Mouse (Mus musculus) limb, embryonic 12.5 days (tissue): ENCODE data around the gene Invs. TPM values are rescaled to one million over a fixed set of nuclear protein-coding genes. Genes with fewer than 3 reads are reported as not detected.

Experiments used
- ATAC-seq: fragments of 200-750 bp; cut with Nextera tagmentation; 2 replicates; pipeline ENCODE4 v1.8.0; 2017; ENCODE audit warnings: low read depth, moderate TSS enrichment; ENCODE audit not compliant: insufficient number of reproducible peaks, insufficient read depth, low FRiP score, low TSS enrichment
- H3K27ac ChIP-seq: fragments of 300-500 bp; sonication (generic); 2 replicates; pipeline ENCODE4 v1.5.1; 2016; ENCODE audit warnings: mild to moderate bottlenecking, moderate library complexity
- H3K27me3 ChIP-seq: fragments of 300-500 bp; sonication (generic); 2 replicates; pipeline ENCODE4 v1.6.1; 2016; ENCODE audit warnings: mild to moderate bottlenecking, moderate library complexity
- H3K36me3 ChIP-seq: fragments of 300-500 bp; sonication (generic); 2 replicates; pipeline ENCODE4 v1.6.1; 2016; ENCODE audit warnings: mild to moderate bottlenecking, moderate library complexity
- H3K4me1 ChIP-seq: fragments of 300-500 bp; sonication (generic); replicated peaks from 2 replicates; pipeline ENCODE4 v1.6.1; 2016
- H3K4me2 ChIP-seq: fragments of 300-500 bp; sonication (generic); 2 replicates; pipeline ENCODE4 v1.6.1; 2016; ENCODE audit warnings: mild to moderate bottlenecking, moderate library complexity
- H3K4me3 ChIP-seq: fragments of 300-500 bp; sonication (generic); replicated peaks from 2 replicates; pipeline ENCODE4 v1.5.1; 2016; ENCODE audit warnings: mild to moderate bottlenecking
- H3K9ac ChIP-seq: fragments of 300-500 bp; sonication (generic); replicated peaks from 2 replicates; pipeline ENCODE4 v1.6.1; 2016; ENCODE audit warnings: mild to moderate bottlenecking, moderate library complexity
- H3K9me3 ChIP-seq: fragments of 300-500 bp; sonication (generic); 2 replicates; pipeline ENCODE4 v1.6.1; 2016; ENCODE audit warnings: mild to moderate bottlenecking, moderate library complexity
- WGBS: fragments of 180-500 bp; shearing (Covaris S2); methylation state at CpG from one replicate; pipeline ENCODE4 v1.1.7; 2016; 5-methylcytosine and 5-hydroxymethylcytosine counted together
- polyA plus RNA-seq: library from polyadenylated mRNA; unstranded; fragments of >200 nt; fragmentation: Nextera tagmentation; extraction: Ambion mirVana; gene quantifications from 2 replicates; pipeline ENCODE4 v1.2.1, GENCODE M21; 2016

Invs gene
- polyA plus RNA-seq, 1 experiment from 2014 or later = 12.6 TPM

- no peak overlapping the region for H3K27ac ChIP-seq
- H3K9ac ChIP-seq = no peak overlapping the region
- H3K9me3 ChIP-seq = no peaks in the 10 kb centered on the region
- no peaks in the 10 kb centered on the region for H3K27me3 ChIP-seq
- H3K36me3 ChIP-seq = no peaks in the 10 kb centered on the region
- ATAC-seq = peak; percentile 68; the same call in 1 of the 2 replicates
- peak overlapping the region; percentile 26; the same call in 1 of the 2 replicates for H3K4me2 ChIP-seq
- 44% methylated on average over 18 of the region's 18 CpGs for WGBS
- H3K4me1 ChIP-seq = no peaks in the 10 kb centered on the region
- H3K4me3 ChIP-seq = no peak overlapping the region
Observed at GRCm38 (mm10) chr4:48407350-48408039, 127.9 kb downstream of the Invs start.

- no peak overlapping the region for H3K9ac ChIP-seq
- no peak for ATAC-seq
- H3K4me3 ChIP-seq = no peak overlapping the region
- 90% methylated on average over 8 of the region's 8 CpGs for WGBS
- H3K4me2 ChIP-seq = no peak overlapping the region
- H3K9me3 ChIP-seq = no peaks in the 10 kb centered on the region
- no peaks in the 10 kb centered on the region for H3K27me3 ChIP-seq
- no peaks in the 10 kb centered on the region for H3K4me1 ChIP-seq
- H3K36me3 ChIP-seq = 0 out of 2 replicates have a peak, but pooled peaks cover 9% of the 10 kb centered on the region
- H3K27ac ChIP-seq = no peak overlapping the region
Observed at GRCm38 (mm10) chr4:48413473-48413872, 133.9 kb downstream of the Invs start.

GRCm38 (mm10) chr4:48415838-48416335 is 136.3 kb downstream of the Invs start:
- WGBS = 84% methylated on average over 10 of the region's 10 CpGs
- no peak overlapping the region for H3K9ac ChIP-seq
- no peak for ATAC-seq
- H3K36me3 ChIP-seq = peaks cover 20% of the 10 kb centered on the region; the same call in 1 of the 2 replicates
- H3K27ac ChIP-seq = no peak overlapping the region
- no peaks in the 10 kb centered on the region for H3K27me3 ChIP-seq
- H3K4me2 ChIP-seq = no peak overlapping the region
- no peaks in the 10 kb centered on the region for H3K9me3 ChIP-seq
- H3K4me1 ChIP-seq = no peaks in the 10 kb centered on the region
- H3K4me3 ChIP-seq = no peak overlapping the region

- no peak overlapping the region for H3K27ac ChIP-seq
- no peak overlapping the region for H3K9ac ChIP-seq
- H3K27me3 ChIP-seq = no peaks in the 10 kb centered on the region
- no peak overlapping the region for H3K4me2 ChIP-seq
- H3K36me3 ChIP-seq = peaks cover 51% of the 10 kb centered on the region
- WGBS = 90% methylated on average over 8 of the region's 8 CpGs
- no peak overlapping the region for H3K4me3 ChIP-seq
- no peak for ATAC-seq
- H3K9me3 ChIP-seq = no peaks in the 10 kb centered on the region
- no peaks in the 10 kb centered on the region for H3K4me1 ChIP-seq
Observed at GRCm38 (mm10) chr4:48418831-48419468, 139.4 kb downstream of the Invs start.

- Histone ChIP-seq H3K9ac (no peak overlapping the region), H3K27me3 (no peaks in the 10 kb centered on the region), H3K9me3 (no peaks in the 10 kb centered on the region), H3K4me1 (no peaks in the 10 kb centered on the region), H3K36me3 (peaks cover 52% of the 10 kb centered on the region), H3K4me3 (no peak overlapping the region), H3K4me2 (no peak overlapping the region), H3K27ac (no peak overlapping the region)
- no peak for ATAC-seq
- WGBS = 90% methylated on average over 1 of the region's 1 CpGs
Observed at GRCm38 (mm10) chr4:48422633-48423032, 143.1 kb downstream of the Invs start.

- no peak overlapping the region for H3K4me2 ChIP-seq
- H3K27me3 ChIP-seq = no peaks in the 10 kb centered on the region
- peaks cover 58% of the 10 kb centered on the region for H3K36me3 ChIP-seq
- no peak overlapping the region for H3K9ac ChIP-seq
- no peak overlapping the region for H3K4me3 ChIP-seq
- no peak for ATAC-seq
- H3K4me1 ChIP-seq = no peaks in the 10 kb centered on the region
- no peak overlapping the region for H3K27ac ChIP-seq
- 56% methylated on average over 2 of the region's 2 CpGs for WGBS
- H3K9me3 ChIP-seq = no peaks in the 10 kb centered on the region
Observed at GRCm38 (mm10) chr4:48423738-48424137, 144.2 kb downstream of the Invs start.

GRCm38 (mm10) chr4:48427413-48427812 is 147.9 kb downstream of the Invs start:
- Histone ChIP-seq H3K27ac (no peak overlapping the region), H3K27me3 (no peaks in the 10 kb centered on the region), H3K9ac (no peak overlapping the region), H3K9me3 (no peaks in the 10 kb centered on the region), H3K4me2 (no peak overlapping the region), H3K36me3 (peaks cover 64% of the 10 kb centered on the region), H3K4me1 (no peaks in the 10 kb centered on the region), H3K4me3 (no peak overlapping the region)
- 65% methylated on average over 3 of the region's 3 CpGs for WGBS
- ATAC-seq = 0 out of 2 replicates have a peak, but pooled peaks have one; percentile 21

- no peaks in the 10 kb centered on the region for H3K9me3 ChIP-seq
- no peak overlapping the region for H3K4me3 ChIP-seq
- WGBS = 85% methylated on average over 2 of the region's 2 CpGs
- peaks cover 64% of the 10 kb centered on the region for H3K36me3 ChIP-seq
- H3K27me3 ChIP-seq = no peaks in the 10 kb centered on the region
- H3K4me2 ChIP-seq = no peak overlapping the region
- no peak for ATAC-seq
- H3K4me1 ChIP-seq = no peaks in the 10 kb centered on the region
- no peak overlapping the region for H3K27ac ChIP-seq
- H3K9ac ChIP-seq = no peak overlapping the region
Observed at GRCm38 (mm10) chr4:48428054-48428453, 148.5 kb downstream of the Invs start.

GRCm38 (mm10) chr4:48454106-48454773 is 174.7 kb downstream of the Invs start:
- Histone ChIP-seq H3K9ac (no peak overlapping the region), H3K27me3 (no peaks in the 10 kb centered on the region), H3K4me2 (no peak overlapping the region), H3K36me3 (peaks cover 67% of the 10 kb centered on the region), H3K9me3 (no peaks in the 10 kb centered on the region), H3K27ac (no peak overlapping the region), H3K4me3 (no peak overlapping the region), H3K4me1 (no peaks in the 10 kb centered on the region)
- 99% methylated on average over 2 of the region's 2 CpGs for WGBS
- ATAC-seq = no peak

GRCm38 (mm10) chr4:48458436-48458835 is 178.9 kb downstream of the Invs start:
- H3K36me3 ChIP-seq = peaks cover 57% of the 10 kb centered on the region
- no peak for ATAC-seq
- WGBS = 95% methylated on average over 6 of the region's 6 CpGs

GRCm38 (mm10) chr4:48461060-48461459 is 181.5 kb downstream of the Invs start:
- Histone ChIP-seq H3K4me1 (no peaks in the 10 kb centered on the region), H3K27ac (no peak overlapping the region), H3K4me3 (no peak overlapping the region), H3K36me3 (peaks cover 51% of the 10 kb centered on the region), H3K4me2 (no peak overlapping the region), H3K27me3 (no peaks in the 10 kb centered on the region), H3K9me3 (no peaks in the 10 kb centered on the region), H3K9ac (no peak overlapping the region)
- ATAC-seq = no peak
- 91% methylated on average over 1 of the region's 1 CpGs for WGBS

More at GRCm38 (mm10) chr4:48458436-48458835, 178.9 kb downstream of the Invs start:
- Histone ChIP-seq H3K4me1 (no peaks in the 10 kb centered on the region), H3K27ac (no peak overlapping the region), H3K4me3 (no peak overlapping the region), H3K9ac (no peak overlapping the region), H3K27me3 (no peaks in the 10 kb centered on the region), H3K9me3 (no peaks in the 10 kb centered on the region), H3K4me2 (no peak overlapping the region)
